Mouse (Mus musculus) ES-Bruce4 (cell line): ENCODE results near the gene Nmnat3. TPM values are rescaled to one million over a fixed set of nuclear protein-coding genes. Genes with fewer than 3 reads are reported as not detected.
"Not testable (repeated sequence)": the region's sequence is repeated elsewhere in the genome, so short reads cannot be mapped to it uniquely, and the experiment has no call there.

ENCODE experiments used
- H3K27ac ChIP-seq: 2 replicates; pipeline ENCODE4 v1.5.1; 2012; ENCODE audit warnings: low read length, inconsistent platforms; ENCODE audit not compliant: insufficient read depth
- H3K27me3 ChIP-seq: 2 replicates; pipeline ENCODE4 v1.6.1; 2012; ENCODE audit warnings: mild to moderate bottlenecking, low read length, inconsistent platforms; ENCODE audit not compliant: control insufficient read depth, poor library complexity, insufficient read depth, severe bottlenecking
- H3K36me3 ChIP-seq: 2 replicates; pipeline ENCODE4 v1.6.1; 2012; ENCODE audit warnings: inconsistent platforms, mild to moderate bottlenecking, low read length, moderate library complexity; ENCODE audit not compliant: control insufficient read depth, poor library complexity, insufficient read depth, severe bottlenecking
- H3K4me1 ChIP-seq: one replicate; pipeline ENCODE4 v1.8.1; 2011; ENCODE audit warnings: low read length; ENCODE audit not compliant: control insufficient read depth, insufficient read depth
- H3K4me3 ChIP-seq: 2 replicates; pipeline ENCODE4 v1.5.1; 2011; ENCODE audit warnings: low read depth, mild to moderate bottlenecking, low read length
- H3K9ac ChIP-seq: 2 replicates; pipeline ENCODE4 v1.6.1; 2012; ENCODE audit warnings: low read depth, mild to moderate bottlenecking, inconsistent platforms; ENCODE audit not compliant: poor library complexity, severe bottlenecking
- H3K9me3 ChIP-seq: replicated peaks from 2 replicates; pipeline ENCODE4 v1.6.1; 2012; ENCODE audit warnings: mild to moderate bottlenecking, low read length, inconsistent platforms; ENCODE audit not compliant: control insufficient read depth, poor library complexity, insufficient read depth, severe bottlenecking
- CTCF ChIP-seq: IDR thresholded peaks from one replicate; pipeline ENCODE4 v1.8.1; 2011; ENCODE audit warnings: low read depth, low read length
- EP300 ChIP-seq: IDR thresholded peaks from 2 replicates; pipeline ENCODE4 v1.6.1; 2011; ENCODE audit warnings: low read depth, low read length; ENCODE audit not compliant: insufficient read depth
- POLR2A ChIP-seq: IDR thresholded peaks from one replicate; pipeline ENCODE4 v1.8.1; 2011; ENCODE audit warnings: low read length; ENCODE audit not compliant: insufficient read depth
- polyA plus RNA-seq: library from polyadenylated mRNA; stranded (reverse); fragments of >200 nt; gene quantifications from 2 replicates; pipeline ENCODE4 v1.2.4, GENCODE M21; 2011; ENCODE audit warnings: low read depth; ENCODE audit not compliant: missing spikeins, insufficient read depth, insufficient read length

Nmnat3 gene
- 1.8 and 1.9 TPM in 2 replicates for polyA plus RNA-seq

DNA sequence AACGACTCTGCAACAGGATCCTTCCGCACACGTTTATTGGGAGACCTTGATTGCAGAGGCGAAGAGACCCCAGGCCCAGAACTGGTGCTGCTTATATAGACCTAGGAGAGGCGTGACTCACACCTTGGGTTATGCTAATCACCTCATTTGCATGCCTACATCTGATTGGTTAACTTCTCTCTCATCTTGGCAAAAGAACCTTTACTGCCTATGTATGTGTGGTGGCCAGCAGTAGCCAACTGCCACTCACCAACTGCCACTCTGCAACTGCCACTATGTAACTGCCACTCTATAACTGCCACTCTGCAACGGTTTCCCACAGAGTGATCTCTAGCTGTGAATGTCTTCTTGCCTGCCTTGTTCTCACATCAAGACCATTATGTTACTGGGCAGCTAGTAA is at the start of gene Nmnat3:
Gene Nmnat3 (plus strand): TSS at position 301 of the 400 bp plus-strand sequence.
- H3K4me3 ChIP-seq, H3K36me3 ChIP-seq, H3K4me1 ChIP-seq, H3K9me3 ChIP-seq, H3K27ac ChIP-seq, H3K27me3 ChIP-seq, H3K9ac ChIP-seq: not testable (repeated sequence)

DNA sequence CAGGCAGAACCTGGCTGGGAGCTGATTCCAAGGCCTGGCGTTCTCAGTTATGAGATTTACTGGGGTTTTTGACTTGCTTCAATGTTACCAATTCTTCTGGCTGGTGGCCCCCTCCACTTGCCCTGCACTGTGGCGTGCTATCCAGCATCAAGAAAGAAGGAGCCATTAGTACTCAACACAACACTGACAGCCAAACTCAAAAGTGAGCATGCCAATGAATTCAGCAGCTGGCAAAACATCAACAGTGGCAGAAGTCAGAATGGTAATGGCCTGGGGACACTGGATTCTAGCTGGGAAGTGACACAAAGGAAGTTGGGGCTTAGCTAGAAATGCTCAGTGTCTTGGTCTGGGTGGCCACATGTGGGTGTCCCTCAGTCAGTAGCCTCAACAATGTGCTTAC is 43.8 kb upstream of the Nmnat3 start:
- Histone ChIP-seq H3K9me3 (no peaks in the 10 kb centered on the region), H3K36me3 (no peaks in the 10 kb centered on the region), H3K4me1 (no peaks in the 10 kb centered on the region), H3K27ac (no peak overlapping the region), H3K4me3 (no peak overlapping the region), H3K27me3 (peaks cover 1% of the 10 kb centered on the region; the same call in 1 of the 2 replicates), H3K9ac (no peak overlapping the region)
- TF ChIP-seq EP300 (no peak), CTCF (no peak), POLR2A (no peak)

DNA sequence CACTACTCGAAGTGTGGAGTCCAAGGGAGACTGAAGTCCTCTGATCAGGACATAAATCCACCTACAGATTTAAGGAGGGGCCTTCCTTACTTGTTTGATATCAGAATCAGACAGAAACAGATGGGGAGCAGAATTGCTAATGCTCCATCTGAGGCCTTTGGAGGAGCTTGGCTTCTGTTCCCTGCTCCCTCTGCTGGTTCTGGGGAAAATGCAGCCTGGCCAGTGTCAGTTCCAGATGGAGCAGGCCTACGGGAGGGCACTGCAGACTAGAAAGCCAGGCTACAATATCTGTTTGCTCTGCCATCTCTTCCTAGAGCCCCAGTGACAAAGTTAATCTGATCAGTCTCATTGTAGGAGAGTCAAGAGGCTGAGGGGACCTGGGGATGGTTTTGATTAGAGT is 43.0 kb upstream of the Nmnat3 start:
- no peak overlapping the region for H3K4me3 ChIP-seq
- no peaks in the 10 kb centered on the region for H3K27me3 ChIP-seq
- TF ChIP-seq EP300: no peak
- peak; percentile 29 for TF ChIP-seq CTCF
- no peaks in the 10 kb centered on the region for H3K4me1 ChIP-seq
- H3K27ac ChIP-seq: no peak overlapping the region
- no peaks in the 10 kb centered on the region for H3K9me3 ChIP-seq
- H3K36me3 ChIP-seq: no peaks in the 10 kb centered on the region
- no peak overlapping the region for H3K9ac ChIP-seq

DNA sequence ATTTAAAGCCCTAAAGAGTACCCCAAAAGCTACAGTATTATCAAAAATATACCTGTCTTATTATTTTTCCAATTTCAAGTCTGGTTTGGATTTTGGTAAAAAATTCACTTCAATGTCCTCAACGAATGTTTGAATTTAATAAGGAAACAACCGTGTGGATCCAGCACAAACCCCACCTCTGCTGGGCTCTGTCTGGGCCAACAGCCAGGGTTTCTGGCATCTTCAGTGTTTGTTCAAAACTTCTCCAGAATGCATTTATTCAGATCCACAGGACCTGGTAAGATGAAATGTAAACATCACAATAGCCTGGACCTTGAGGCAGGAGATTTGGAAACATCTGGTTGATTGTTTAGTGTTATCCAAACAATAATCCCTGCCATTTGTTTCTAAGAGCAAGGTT is 42.0 kb upstream of the Nmnat3 start:
- no peak overlapping the region for H3K4me3 ChIP-seq

DNA sequence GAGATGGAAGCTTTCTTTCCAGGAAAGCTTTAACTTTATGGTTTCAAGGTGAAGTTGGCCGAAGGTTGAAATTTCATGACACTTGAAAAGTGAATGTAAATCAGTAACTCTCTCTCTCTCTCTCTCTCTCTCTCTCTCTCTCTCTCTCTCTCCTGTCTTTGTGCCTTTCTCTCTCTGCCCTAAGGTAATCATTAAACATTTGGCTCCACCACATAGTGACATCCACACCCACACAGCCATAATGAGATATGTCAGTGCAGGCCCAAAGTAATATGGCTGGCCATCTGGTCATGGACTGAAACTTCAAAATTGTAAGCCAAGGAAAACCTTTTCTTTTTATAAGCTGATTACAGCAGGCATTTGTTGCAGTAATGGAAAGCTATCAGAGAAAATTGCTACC is 40.9 kb upstream of the Nmnat3 start:
- no peaks in the 10 kb centered on the region; the same call in 1 of the 2 replicates for H3K9me3 ChIP-seq
- no peaks in the 10 kb centered on the region for H3K4me1 ChIP-seq
- H3K27me3 ChIP-seq: no peaks in the 10 kb centered on the region
- no peak overlapping the region for H3K4me3 ChIP-seq
- TF ChIP-seq POLR2A (no peak), EP300 (no peak), CTCF (no peak)
- no peak overlapping the region for H3K9ac ChIP-seq
- no peaks in the 10 kb centered on the region for H3K36me3 ChIP-seq
- H3K27ac ChIP-seq: no peak overlapping the region

More for the DNA sequence above, 42.0 kb upstream of the Nmnat3 start:
- no peak overlapping the region for H3K9ac ChIP-seq
- H3K27me3 ChIP-seq: no peaks in the 10 kb centered on the region
- H3K9me3 ChIP-seq: no peaks in the 10 kb centered on the region; the same call in 1 of the 2 replicates
- no peak overlapping the region for H3K27ac ChIP-seq
- no peaks in the 10 kb centered on the region for H3K4me1 ChIP-seq
- no peaks in the 10 kb centered on the region for H3K36me3 ChIP-seq
- TF ChIP-seq POLR2A: no peak
- no peak for TF ChIP-seq EP300
- TF ChIP-seq CTCF: no peak

DNA sequence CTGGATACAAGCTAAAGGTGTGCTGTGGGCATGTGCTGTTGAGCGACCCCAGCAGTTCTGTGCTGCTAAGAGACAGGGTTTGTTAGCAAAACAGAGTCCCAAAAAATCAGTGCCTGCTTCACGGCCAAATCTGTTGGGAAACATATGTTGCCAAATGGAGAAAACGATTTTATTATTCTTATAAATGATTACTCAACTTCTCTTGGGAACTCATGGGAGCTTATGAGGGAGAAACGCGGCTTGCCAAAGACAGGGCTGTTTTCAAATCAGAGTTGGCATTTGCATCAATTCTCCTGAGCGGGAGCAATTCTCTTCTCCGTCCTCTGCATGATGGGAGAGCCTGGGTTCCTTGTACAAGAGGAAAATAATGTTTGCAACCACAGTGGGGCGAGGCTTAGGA is 27.0 kb upstream of the Nmnat3 start:
- Histone ChIP-seq H3K27me3 (no peaks in the 10 kb centered on the region), H3K9ac (no peak overlapping the region), H3K4me1 (no peaks in the 10 kb centered on the region), H3K9me3 (no peaks in the 10 kb centered on the region), H3K36me3 (no peaks in the 10 kb centered on the region), H3K27ac (no peak overlapping the region), H3K4me3 (no peak overlapping the region)
- TF ChIP-seq EP300 (no peak), POLR2A (no peak), CTCF (no peak)
